Mouse (Mus musculus): ENCODE measurements around the gene Pros1.

The Pros1 gene

GRCm38 (mm10) chr16:62860140-62860539, 6.0 kb downstream of the Pros1 start:
- in situ Hi-C loops (cut with MboI, MseI), result no loop called here

GRCm38 (mm10) chr16:62861455-62861854, 7.3 kb downstream of the Pros1 start:
- in situ Hi-C loops (cut with MboI, MseI), result no loop called here

GRCm38 (mm10) chr16:62872688-62873117, 18.6 kb downstream of the Pros1 start:
- in situ Hi-C loops (cut with MboI, MseI), result no loop called here

- in situ Hi-C loops (cut with MboI, MseI), result no loop called here
Observed at GRCm38 (mm10) chr16:62873180-62873579, 19.1 kb downstream of the Pros1 start.

- in situ Hi-C loops (cut with MboI, MseI), result no loop called here
Observed at GRCm38 (mm10) chr16:62874065-62874464, 20.0 kb downstream of the Pros1 start.

GRCm38 (mm10) chr16:62895824-62896223, 41.7 kb downstream of the Pros1 start:
- in situ Hi-C loops (cut with MboI, MseI), result no loop called here

- in situ Hi-C loops (cut with MboI, MseI), result no loop called here
Observed at GRCm38 (mm10) chr16:62911364-62911763, 57.3 kb downstream of the Pros1 start.

- in situ Hi-C loops (cut with MboI, MseI), result no loop called here
Observed at GRCm38 (mm10) chr16:62912246-62912645, 58.1 kb downstream of the Pros1 start.

- in situ Hi-C loops (cut with MboI, MseI), result no loop called here
Observed at GRCm38 (mm10) chr16:62915530-62915929, 61.4 kb downstream of the Pros1 start.

GRCm38 (mm10) chr16:62922245-62922644, 68.1 kb downstream of the Pros1 start:
- in situ Hi-C loops (cut with MboI, MseI), result no loop called here

- in situ Hi-C loops (cut with MboI, MseI), result no loop called here
Observed at GRCm38 (mm10) chr16:62931341-62931740, 77.2 kb downstream of the Pros1 start.

GRCm38 (mm10) chr16:62936316-62936715, 82.2 kb downstream of the Pros1 start:
- in situ Hi-C loops (cut with MboI, MseI), result no loop called here

GRCm38 (mm10) chr16:62940388-62941003, 86.4 kb downstream of the Pros1 start:
- in situ Hi-C loops (cut with MboI, MseI), result no loop called here

GRCm38 (mm10) chr16:62941763-62942162, 87.7 kb downstream of the Pros1 start:
- in situ Hi-C loops (cut with MboI, MseI), result no loop called here

GRCm38 (mm10) chr16:62942418-62943410, 88.6 kb downstream of the Pros1 start:
- in situ Hi-C loops (cut with MboI, MseI), result no loop called here

- in situ Hi-C loops (cut with MboI, MseI), result no loop called here
Observed at GRCm38 (mm10) chr16:62958485-62958884, 104.4 kb downstream of the Pros1 start.

GRCm38 (mm10) chr16:62964361-62964763, 110.3 kb downstream of the Pros1 start:
- in situ Hi-C loops (cut with MboI, MseI), result no loop called here

GRCm38 (mm10) chr16:62971673-62972332, 117.7 kb downstream of the Pros1 start:
- in situ Hi-C loops (cut with MboI, MseI), result no loop called here

- in situ Hi-C loops (cut with MboI, MseI), result no loop called here
Observed at GRCm38 (mm10) chr16:62974926-62975325, 120.8 kb downstream of the Pros1 start.
